Mouse (Mus musculus) right cerebral cortex, adult 18-20 months (tissue): ENCODE measurements around the gene Nos1.
"Not testable (repeated sequence)": the region's sequence is repeated elsewhere in the genome, so short reads cannot be mapped to it uniquely, and the experiment has no call there.

Experiments used
- DNase-seq: peaks from one replicate; pipeline ENCODE4 v3.0.0; 2022; ENCODE audit warnings: mixed read lengths

Gene Nos1

DNA sequence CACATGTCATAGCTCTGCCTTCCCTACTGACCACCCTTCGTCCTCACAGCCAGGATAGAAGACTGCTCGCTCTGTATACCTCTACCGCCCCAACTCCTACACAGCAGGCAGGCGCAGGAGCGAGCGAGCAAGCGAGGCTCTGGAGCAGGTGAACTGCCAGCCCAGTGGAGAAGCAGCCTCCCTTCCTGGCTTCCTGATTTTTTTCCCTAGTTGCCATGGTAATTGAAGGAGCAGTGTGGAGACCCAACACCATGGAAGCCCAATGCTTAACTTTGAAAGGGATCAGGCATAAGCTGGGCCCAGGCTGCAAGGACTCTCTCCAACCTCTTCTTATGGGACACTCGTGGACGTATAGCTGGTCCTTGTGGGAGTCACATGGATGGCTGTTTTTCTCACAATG is 59.4 kb downstream of the Nos1 start:
- no peak for DNase-seq

DNA sequence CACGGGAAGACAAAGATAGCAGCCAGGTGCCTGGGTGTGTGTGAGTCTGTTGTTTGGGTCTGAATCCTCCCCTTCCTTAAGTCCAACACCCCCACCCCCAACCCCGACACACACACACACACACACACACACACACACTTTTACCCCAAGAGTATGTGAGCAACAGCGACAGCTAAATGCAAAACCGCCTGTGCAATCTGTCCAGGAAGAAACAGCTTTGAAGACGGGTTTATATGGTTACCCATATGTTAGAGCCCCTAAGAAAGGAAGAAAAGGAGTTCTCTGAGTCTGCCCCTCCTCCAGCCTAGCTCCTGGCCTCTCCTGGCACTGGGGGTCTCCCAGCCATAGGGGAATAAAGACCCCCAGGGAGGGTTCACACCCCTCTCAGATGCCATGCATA is 60.2 kb downstream of the Nos1 start:
- DNase-seq = no peak

DNA sequence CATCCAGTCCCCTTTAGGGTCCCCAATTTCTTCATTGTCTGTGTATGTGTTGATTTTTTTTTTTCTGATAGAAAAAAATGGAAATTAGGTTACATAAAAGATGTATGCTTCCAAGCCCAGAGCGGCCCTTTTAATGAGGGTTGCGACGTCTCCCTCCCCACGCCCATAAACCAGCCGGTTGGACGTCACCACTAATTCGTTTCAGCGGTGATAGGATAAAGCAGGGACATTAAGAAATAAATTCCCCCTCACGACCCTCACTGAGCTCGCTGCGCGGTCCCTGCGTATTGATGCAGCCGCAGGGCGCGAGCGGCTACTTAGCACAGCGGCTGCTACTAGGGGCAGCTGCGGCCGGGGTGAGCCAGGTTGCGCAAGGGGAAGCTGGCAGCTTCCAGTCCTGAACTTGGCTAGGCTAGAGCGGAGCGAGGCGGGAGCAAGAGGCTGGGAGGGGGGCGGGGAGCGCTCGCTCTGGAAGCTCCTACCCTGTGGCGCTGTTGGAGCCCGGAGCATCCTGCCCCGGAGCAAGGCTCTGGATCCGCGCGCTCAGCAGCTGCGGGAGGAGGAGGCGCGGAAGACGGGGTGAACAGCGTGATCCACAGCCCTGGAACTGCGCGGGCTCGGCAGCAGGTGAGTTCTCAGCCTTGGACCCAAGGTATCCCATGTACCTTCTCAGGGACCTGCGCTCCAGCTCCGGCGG is 61.0 kb downstream of the Nos1 start:
- DNase-seq = peak; percentile 43

DNA sequence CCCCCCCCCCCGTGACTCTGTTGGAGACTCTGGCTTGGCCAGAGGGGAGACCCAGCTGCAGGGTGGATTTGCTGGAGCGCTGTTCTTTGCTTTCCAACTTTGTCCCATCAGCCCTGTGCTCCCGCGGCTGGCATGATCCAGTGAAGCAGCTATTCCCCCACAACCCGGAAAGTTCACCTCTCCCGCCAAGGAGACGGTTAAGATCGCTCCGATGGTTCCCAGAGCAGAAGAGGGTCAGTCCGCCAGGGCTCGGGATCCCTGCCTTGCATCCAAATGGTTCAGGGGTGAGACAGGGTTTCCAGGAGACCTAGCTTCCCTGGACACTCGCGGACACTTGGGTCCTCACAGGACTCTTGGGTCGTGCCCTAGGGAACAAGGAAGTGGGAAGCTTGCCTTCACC is 61.9 kb downstream of the Nos1 start:
- DNase-seq = no peak

DNA sequence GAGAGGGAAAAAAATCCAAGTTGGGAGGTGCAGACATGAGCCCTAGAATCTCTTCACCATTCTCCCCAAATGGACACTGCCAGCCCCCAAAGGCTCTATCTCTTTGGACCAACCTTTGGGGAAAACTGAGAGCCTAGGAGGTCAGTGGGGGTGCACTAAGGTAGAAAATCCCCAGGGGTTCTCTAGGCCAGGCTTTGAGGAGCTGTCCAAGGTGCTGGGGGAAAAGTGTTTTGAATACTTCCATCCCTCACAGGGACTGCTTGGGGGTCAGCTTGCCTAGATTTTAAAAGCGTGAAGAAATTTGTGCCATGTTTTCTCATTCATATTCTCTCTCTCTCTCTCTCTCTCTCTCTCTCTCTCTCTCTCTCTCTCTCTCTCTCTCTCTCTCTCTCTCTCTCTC is 63.8 kb downstream of the Nos1 start:
- DNase-seq = no peak

DNA sequence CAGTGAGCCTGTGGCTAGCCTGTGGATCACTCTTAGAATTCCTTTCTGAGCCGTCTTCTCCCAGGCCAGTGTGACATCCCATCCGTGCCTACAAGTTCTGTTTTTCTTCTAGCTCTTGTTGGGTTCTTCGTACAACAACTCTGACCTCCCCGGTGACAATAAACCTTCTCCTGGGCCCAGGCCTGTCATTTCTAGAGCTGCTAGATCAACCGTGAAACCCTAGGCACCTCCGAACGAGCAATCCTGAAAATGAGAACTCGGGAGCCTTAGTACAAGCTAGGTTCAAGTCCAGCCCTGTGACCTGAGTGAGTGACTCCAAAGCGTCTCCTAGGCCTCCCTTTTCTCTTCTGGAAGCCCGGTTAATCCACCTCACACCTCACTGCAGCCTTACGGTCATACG is 69.6 kb downstream of the Nos1 start:
- DNase-seq = no peak

DNA sequence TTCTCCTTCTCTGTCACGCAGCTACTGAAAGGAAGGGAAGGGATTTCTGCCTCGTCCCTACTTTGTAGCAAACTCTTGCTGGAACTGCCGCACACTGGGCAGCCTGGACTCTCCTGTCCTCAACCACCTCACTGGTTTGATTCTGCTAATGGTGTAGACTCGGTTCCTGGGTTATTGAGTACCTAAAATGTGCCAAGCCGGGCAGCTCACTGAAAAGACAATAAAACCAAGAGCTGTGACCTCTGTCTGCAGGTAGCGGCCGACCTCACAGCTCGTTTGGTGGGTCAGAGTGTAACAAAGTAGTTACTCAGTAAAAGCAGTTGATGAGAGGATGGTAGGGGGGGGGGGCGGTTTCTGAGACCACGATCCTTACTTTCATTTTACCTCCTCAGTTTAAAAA is 72.9 kb downstream of the Nos1 start:
- no peak for DNase-seq

DNA sequence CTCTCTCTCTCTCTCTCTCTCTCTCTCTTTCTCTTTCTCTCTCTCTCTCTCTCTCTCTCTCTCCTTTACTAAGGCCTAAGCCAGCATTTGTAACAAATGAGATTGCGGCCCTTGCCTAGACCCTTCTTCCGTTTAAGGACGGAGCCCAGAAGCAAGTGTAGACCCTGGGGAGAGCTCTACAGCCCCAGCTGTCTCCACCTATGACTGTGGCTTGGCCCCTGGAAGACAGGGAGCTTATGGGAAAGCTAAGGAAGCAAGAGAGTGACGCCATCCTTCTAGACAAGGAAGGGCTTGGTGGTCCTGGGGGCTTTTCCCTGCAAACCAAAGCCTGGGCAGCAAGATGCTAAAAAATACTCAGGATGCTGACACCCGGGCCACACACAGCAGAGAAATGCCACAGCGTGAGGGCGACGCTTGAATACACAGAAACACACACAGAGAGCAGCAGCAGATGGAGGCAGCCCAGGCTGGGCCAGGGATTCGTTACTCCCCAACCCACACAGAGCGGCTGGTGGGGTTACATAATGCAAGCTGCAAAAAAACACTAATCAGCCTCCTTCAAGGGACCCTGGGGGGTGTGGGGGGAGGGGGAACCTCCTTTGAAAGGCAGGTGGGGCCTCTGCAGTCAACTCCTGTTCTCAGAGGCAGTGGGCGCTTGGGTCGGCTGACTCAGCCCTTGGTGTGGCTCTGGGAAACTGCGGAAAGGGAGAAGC is 83.9 kb downstream of the Nos1 start:
- DNase-seq = peak; percentile 83

DNA sequence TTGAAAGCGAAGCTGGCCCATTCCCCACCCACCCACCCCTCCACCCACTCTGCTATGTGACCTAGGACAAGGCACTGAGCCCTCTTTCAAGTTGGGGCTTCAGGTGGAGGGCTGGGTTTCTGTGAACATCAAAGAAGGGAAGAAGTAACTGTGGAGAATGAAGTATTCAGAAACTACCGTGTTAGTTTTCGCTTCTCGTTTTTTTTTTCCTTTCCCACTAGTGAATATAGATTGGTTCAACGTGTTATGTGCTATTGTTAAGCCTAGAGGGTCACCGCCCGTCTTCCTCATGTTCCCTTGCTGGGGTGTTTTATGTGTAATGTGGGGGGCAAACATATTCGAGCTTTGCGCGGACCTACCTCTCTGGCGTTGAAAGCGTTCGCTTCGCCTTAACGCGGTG is 85.0 kb downstream of the Nos1 start:
- DNase-seq = no peak

DNA sequence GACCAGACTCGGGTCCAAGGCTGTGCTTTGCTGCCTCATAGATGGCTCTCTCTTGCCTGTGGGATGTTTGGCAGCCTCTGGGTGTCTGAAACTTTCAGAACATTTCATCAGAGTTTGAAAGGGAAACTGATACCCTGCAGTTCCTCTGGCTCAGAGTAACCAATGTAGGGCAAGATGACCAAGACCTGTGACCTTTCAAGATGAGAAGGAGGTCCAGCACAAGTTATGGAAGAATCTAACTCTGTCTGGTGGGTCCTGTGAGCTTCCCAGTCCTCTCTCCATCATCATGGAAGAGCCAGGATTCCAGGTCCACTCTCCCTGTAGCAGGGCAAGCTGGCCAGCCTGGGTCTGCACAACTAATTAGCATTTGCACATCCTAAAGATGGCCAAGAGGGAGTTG is 90.8 kb downstream of the Nos1 start:
- no peak for DNase-seq

DNA sequence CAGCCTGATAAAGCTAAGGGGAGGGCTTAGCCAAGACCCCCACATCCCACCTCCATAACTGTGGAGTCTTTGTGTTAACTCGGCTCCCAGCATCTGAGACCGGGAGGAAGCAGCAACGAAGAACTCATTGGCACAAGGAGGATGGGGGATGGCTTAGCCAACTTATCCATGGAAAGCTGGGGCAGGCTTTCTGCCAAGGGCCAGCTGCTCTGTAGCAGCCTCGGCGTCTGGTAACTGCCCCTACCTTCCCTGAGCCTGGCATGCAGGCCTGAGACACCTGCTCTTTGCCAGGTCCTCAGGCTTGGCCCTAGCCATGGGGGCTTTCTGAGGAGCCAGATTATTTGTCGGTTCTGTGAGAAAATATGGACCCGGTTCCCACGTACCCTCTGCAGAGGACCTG is 93.0 kb downstream of the Nos1 start:
- DNase-seq = no peak

DNA sequence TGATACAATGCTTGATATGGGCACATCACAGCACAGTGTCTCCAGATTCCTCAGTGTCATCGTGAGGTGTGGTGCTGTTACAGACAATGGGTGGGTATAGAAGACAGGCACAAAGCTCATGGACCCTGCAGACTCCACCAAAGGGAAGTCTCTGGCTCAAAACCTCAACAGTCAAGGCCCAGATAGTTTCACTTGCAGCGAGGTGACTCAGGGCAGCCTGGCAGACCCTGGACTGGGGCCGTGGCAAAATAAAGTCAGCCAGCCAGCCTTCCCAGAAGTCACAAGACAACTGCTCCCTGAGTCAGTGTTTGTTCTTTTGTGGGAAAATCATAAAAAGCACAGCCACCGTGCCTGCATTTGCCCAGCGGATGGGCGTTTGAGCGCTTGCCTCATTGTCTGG is 93.4 kb downstream of the Nos1 start:
- DNase-seq = no peak

DNA sequence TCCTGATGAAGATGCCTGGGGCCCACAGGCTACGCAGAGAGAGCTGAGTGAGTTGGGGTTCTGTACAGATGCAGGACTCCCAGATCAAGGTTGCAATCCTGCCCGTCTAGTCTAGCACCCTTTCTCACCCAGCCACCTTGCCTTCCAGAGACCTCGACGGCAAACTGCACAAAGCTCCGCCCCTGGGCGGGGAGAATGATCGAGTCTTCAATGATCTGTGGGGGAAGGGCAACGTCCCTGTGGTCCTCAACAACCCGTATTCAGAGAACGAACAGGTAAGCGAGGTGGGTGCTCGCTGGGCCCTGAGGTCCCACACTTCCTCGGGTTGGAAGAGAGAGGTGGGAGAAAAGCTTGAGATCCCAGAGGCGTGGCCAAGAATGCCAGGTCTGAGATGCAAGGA is 98.3 kb downstream of the Nos1 start:
- DNase-seq = no peak

DNA sequence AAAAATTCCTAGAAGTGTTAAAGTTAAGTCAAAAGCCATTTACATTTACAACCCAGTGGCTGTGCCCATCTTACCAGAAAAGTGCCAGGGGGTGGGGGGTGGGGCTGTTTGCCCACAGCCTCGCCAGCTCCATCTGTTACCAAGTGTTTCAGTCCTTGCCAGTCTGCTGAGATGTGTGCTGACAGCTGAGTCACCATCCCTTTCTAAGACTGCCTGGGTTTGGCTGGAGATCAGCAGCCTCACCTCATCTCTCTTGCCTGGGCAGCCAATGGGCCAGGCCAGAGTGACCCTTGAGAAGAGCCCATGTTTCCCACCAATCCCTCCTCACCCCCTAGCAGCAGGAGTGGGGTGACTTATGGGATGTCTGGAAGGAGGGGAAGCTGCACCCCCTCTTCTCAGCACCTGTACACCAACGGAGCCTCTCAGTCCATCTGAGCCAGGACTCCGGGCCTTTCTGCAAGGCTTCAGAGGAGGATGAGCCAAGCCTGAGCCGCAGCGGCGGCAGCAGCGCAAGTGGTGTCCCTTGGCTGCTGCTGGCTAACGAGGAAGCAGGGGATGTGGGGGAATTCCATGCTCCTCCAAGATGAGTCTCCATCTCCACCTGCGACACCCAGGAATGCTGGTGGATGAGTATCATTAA is 100.2 kb downstream of the Nos1 start:
- DNase-seq = peak; percentile 37

DNA sequence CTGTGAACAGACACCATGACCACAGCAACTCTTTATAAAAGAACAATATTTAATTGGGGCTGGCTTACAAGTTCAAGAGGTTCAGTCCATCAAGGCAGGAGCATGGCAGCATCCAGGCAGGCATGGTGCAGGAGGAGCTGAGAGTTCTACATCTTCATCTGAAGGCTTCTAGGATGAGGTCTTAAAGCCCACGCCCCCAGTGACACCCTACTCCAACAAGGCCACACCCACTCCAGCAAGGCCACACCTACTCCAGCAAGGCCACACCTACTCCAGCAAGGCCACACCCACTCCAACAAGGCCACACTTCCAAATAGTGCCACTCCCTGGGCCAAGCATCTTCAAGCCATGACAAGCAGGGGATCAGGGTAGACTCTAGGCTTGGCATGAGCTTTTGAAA is 101.6 kb downstream of the Nos1 start:
- DNase-seq = not testable (repeated sequence)

DNA sequence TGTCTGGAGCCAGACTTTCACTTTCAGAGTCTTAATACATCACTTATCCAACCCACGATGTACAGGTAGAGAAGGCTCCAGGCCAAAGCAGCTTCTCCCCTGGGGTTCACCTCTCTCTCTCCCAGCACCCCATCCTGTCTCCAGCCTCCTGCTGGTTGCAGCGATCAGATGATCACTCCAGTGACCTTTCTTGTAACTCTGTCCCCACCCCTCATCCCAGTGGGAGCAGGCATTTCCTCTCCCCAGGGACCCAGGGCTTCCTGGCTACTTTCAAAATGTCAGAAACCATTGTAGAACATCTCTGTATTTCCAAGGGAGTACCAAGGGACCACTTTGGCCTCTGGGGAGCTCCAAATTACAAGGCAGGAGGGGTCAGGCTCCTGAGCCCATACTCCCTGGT is 104.2 kb downstream of the Nos1 start:
- DNase-seq = no peak

DNA sequence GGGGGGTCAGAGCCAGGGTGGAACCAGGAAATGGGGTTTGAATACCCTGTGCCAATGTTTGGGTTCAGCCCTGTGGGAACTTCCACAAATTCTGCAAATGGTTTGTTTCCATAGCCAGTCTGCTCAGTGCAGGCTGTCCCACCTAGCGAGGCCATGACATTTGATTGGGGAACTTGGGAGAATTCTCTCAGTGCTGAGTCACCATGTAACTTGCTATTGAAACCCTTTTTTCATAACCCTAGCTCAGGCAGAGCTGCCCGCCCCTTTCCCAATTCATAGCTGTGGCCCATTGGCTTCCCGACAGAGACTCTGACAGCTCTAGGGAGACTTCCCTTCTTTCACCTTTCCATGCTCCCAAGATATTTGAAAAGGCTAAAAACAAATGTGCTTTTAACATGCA is 107.3 kb downstream of the Nos1 start:
- DNase-seq = no peak

DNA sequence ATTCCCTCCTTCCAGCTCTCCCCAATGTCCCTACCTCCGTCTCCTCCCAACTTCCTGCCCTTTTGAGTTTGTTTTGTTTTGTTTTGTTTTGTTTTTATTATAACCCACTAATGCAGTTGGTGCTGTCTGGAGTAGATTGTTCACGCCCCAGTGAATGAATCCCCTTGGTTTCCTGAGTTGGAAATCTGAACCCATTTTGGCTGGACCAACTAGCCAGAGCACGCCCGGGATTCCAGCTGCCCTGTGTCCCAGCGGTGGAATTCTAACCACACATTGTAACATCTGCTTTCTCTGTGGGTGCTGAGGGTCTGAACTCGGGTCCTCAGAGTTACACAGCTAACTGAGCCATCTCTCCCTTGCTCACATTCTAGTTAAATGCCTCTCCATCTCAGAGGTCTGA is 108.1 kb downstream of the Nos1 start:
- no peak for DNase-seq

DNA sequence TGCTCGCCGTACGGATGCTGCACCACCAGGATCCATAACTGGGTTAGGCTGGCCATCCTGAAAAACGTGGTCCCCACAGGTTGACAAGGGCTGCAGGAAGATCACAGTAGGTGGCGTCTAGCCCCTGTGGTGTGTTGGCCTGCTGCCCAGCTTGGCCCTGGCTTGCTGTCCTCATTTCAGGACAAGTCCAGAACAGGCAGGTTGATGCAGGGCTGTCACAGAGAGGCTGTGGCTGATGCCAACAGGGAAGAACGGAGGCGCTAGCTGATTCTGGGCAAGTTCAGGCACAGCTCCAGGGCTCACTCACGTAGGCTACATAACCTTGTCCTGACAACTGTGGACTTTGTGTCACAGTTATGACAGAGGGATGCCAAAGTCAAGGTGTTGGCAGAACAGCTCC is 108.7 kb downstream of the Nos1 start:
- no peak for DNase-seq

DNA sequence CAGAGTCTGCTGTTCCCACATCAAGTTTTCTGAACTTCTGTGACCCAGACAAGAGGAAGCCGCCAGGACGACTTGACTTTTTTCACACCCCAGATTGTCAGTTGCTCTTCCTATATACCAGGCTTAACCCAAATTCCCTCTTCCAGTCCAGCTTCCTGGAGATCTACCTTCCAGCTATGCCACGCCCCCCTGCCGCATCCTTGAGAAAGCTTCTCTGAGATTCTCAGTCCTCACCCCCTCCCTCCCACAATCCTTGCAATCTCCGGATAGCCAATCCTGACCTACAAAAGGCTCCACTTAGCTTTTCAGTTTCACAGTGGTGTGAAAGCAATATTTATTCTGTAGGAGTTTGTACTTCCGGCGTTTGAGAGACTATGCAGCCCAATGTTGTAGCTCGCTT is 110.0 kb downstream of the Nos1 start:
- DNase-seq = peak; percentile 12

DNA sequence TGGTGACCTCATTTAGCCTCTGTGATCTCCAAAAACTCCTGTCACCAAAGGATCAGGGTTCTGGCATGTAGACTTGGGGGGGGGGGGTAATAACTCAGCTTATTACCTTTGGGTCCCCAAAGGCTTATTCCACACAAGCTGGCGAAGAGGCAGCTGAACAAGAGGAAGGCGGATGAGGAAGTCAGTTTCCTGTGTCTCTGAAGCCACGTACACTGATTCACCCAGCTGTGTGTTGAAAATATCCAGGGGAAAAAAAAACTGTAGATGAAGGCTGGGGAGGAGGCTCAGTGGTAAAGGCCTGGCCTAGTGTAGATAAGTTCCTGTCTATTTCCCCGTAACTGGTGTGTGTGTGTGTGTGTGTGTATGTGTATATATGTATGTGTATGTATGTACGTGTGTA is 110.7 kb downstream of the Nos1 start:
- DNase-seq = no peak

DNA sequence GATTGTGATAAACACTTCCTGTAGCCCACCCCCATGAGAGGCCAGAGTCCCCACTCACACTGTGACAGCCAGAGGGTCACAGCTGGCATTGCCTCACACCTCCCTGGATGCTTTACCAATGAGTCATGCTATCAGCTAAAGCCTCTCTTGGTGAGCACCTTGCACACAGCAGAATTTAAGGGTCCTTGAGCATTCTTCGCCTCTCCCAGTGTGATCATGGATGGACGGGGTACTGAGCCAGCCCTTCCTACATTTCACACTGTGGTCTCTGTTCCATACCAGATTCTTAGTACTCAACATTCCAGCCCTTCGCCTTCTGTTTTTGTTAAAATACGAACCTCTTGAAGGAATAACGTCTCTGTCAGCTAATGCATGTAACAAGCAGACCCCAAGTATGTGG is 113.2 kb downstream of the Nos1 start:
- no peak for DNase-seq

DNA sequence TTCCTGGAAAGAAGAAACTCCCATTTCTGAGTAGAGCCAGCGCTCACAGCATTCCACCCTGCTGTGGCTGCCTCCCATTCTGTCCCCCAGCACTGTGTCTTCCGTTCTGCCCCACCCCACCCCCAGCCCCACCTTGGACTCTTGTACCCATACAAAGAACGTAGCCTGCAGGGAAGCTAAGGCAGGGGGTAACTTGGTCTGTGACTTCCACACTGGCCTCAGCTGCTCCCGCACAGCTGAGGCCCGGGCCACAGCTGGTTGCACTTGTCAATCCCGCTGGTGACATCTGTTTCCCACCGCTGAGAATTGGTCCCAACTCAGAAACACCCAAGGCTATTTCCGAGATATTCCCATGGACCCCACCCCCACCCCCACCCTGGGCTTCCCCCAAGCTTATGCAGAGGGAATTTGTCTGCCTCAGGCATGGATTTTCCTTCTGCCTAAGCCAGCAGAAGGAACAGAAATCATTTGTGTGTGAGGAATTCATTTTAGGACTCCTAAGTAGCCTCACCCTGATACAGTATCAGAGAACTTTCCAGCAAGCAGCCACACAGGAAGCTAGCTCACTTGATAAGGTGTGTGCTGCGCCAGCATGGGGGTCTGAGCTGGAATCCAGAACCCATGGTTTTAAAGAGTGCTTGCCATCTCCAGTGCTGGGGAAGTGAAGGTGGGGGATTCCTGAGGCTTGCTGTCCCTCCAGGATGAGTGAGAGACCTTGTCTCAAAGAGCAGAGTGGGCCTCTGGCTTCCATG is 117.4 kb downstream of the Nos1 start:
- DNase-seq = no peak

DNA sequence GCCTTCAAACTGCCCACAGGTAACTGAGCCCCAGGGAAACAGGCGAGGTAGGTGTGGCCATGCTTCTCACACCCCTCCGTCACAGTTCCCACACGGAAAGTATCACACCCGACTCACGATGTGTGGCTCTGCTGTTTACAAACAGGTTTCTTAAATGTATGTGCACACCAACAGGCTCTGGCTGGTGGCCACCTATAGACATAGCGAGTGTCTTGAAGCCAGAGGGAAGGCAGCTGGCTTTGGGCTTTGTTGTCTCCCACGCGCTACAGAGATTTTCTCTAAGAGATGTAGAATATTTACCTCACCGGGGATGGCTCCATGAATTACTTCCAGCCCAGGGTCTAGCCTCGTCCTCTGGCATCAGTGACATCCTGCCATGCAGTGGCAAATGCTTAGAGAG is 118.5 kb downstream of the Nos1 start:
- DNase-seq = no peak
